In genomic region chr13:47894331-47894730, GRCm38 (mm10) we compare ENCODE assay signal across 17 mouse cellular contexts.
DNase-seq lines count a peak whose midpoint lies in the region; ATAC-seq and TF ChIP-seq lines count a peak whose summit lies in the region.
"Had no signal": no experiment of that assay in that cellular context is flagged by ENCODE, and none has a peak within 500 bp of the region (broad histone marks: within the 10 kb centered on the region; RNA-seq: fewer than 3 reads in every experiment).

No protein-coding gene starts in this region.

- no peak overlapping the region for H3K27ac ChIP-seq in embryonic facial prominence, embryonic 15.5 days (replicated peaks)
- no peak overlapping the region for H3K27ac ChIP-seq in embryonic facial prominence, embryonic 10.5 days (replicated peaks)
- no peak overlapping the region for H3K27ac ChIP-seq in left cerebral cortex, adult 2 months
- H3K27ac ChIP-seq in midbrain, embryonic 15.5 days, result no peak overlapping the region

- in situ Hi-C loops in Patski (cut with MboI; ENCODE audit: low pct_unique_long_range_greater_than_20kb), result no loop called here

- 0 out of 2 replicates have a peak, but pooled peaks have one; percentile 19 for ATAC-seq in embryonic facial prominence, embryonic 15.5 days (ENCODE audit: insufficient number of reproducible peaks, low FRiP score, low TSS enrichment, low read depth)
- ATAC-seq in Patski, result peak; percentile 74
- no peak for ATAC-seq in midbrain, embryonic 15.5 days (replicated peaks)

- no peaks in the 10 kb centered on the region for H3K4me1 ChIP-seq in embryonic facial prominence, embryonic 15.5 days
- peaks cover 7% of the 10 kb centered on the region; the same call in 1 of the 2 replicates for H3K4me1 ChIP-seq in embryonic facial prominence, embryonic 10.5 days
- 0 out of 2 replicates have a peak, but pooled peaks cover 3% of the 10 kb centered on the region for H3K4me1 ChIP-seq in midbrain, embryonic 15.5 days

- DNase-seq in embryonic facial prominence, embryonic 10.5 days (ENCODE audit: low spot score), result no peak
- peak; percentile 12 to 15 for DNase-seq in left cerebral cortex, adult 2 months (ENCODE audit: extremely low spot score in 1 of 2, low spot score in 2 of 2)
- no peak for DNase-seq in left cerebral cortex, postnatal 4 days
- no peak for DNase-seq in Patski (ENCODE audit: low read depth, low spot score)
- peak; percentile 61 for DNase-seq in fibroblast of lung, adult 2 months (ENCODE audit: low read depth)
- no peak for DNase-seq in heart, adult 9 months (ENCODE audit: low spot score in 2 of 2)
- DNase-seq: B cell, adult 2 months; cerebellum, adult 11 months; cerebellum, postnatal 36 days; heart, adult 11 months; kidney, adult 18-20 months; kidney, postnatal 25 days; lung, adult 18-20 months; thymus, adult 18-20 months had no signal

- no peak overlapping the region for H3K4me3 ChIP-seq in embryonic facial prominence, embryonic 15.5 days (replicated peaks)
- H3K4me3 ChIP-seq in embryonic facial prominence, embryonic 10.5 days, result no peak overlapping the region
- H3K4me3 ChIP-seq in left cerebral cortex, adult 2 months, result no peak overlapping the region
- H3K4me3 ChIP-seq in midbrain, embryonic 15.5 days, result no peak overlapping the region
- H3K4me3 ChIP-seq: erythroblast, embryonic 14.5 days had no signal

- no peaks in the 10 kb centered on the region for H3K36me3 ChIP-seq in embryonic facial prominence, embryonic 15.5 days
- no peaks in the 10 kb centered on the region for H3K36me3 ChIP-seq in embryonic facial prominence, embryonic 10.5 days (replicated peaks)
- H3K36me3 ChIP-seq in midbrain, embryonic 15.5 days (replicated peaks), result no peaks in the 10 kb centered on the region

- no peak for TF ChIP-seq CTCF in left cerebral cortex, adult 2 months (IDR thresholded peaks at IDR 0.05)
- no peak for TF ChIP-seq CTCF in Patski (IDR thresholded peaks at IDR 0.05)

- POLR2A ChIA-PET in Patski (lab: Charles Lee), result no interaction called here

- H3K4me2 ChIP-seq in embryonic facial prominence, embryonic 15.5 days (replicated peaks), result no peak overlapping the region
- H3K4me2 ChIP-seq in midbrain, embryonic 15.5 days, result no peak overlapping the region

- intact Hi-C loops in left cerebral cortex, adult 2 months (cut with DNase I), result no loop called here
- intact Hi-C loops in left cerebral cortex, postnatal 4 days (cut with DNase I), result no loop called here

- CTCF ChIA-PET in Patski (lab: Charles Lee), result interaction anchor here (0.7 kb wide), 1 partner anchor 18 kb away, joined by 3 read pairs; no protein-coding TSS in a partner anchor

- peaks cover 3% of the 10 kb centered on the region; the same call in 1 of the 2 replicates for H3K9me3 ChIP-seq in embryonic facial prominence, embryonic 15.5 days (replicated peaks)
- peaks cover 5% of the 10 kb centered on the region; the same call in 1 of the 2 replicates for H3K9me3 ChIP-seq in embryonic facial prominence, embryonic 10.5 days
- no peaks in the 10 kb centered on the region for H3K9me3 ChIP-seq in midbrain, embryonic 15.5 days

- 70% methylated on average over 1 of the region's 1 CpGs for WGBS in embryonic facial prominence, embryonic 15.5 days
- WGBS in embryonic facial prominence, embryonic 10.5 days, result 73% methylated on average over 1 of the region's 1 CpGs
- WGBS in midbrain, embryonic 15.5 days, result 100% methylated on average over 1 of the region's 1 CpGs

- H3K9ac ChIP-seq in embryonic facial prominence, embryonic 15.5 days, result no peak overlapping the region
- no peak overlapping the region for H3K9ac ChIP-seq in midbrain, embryonic 15.5 days

- no peaks in the 10 kb centered on the region for H3K27me3 ChIP-seq in embryonic facial prominence, embryonic 15.5 days
- H3K27me3 ChIP-seq in embryonic facial prominence, embryonic 10.5 days (replicated peaks; ENCODE audit: low read depth, poor library complexity, severe bottlenecking), result no peaks in the 10 kb centered on the region
- H3K27me3 ChIP-seq in Patski, result peaks cover 4% of the 10 kb centered on the region
- no peaks in the 10 kb centered on the region for H3K27me3 ChIP-seq in midbrain, embryonic 15.5 days (replicated peaks)

Comparison
In these comparisons a context has a peak if more than half of its experiments do, and no peak if none do; other contexts are left out.
1. DNase-seq: peak in left cerebral cortex, adult 2 months (2 of 2) and fibroblast of lung, adult 2 months (single experiment); none in embryonic facial prominence, embryonic 10.5 days (single experiment), left cerebral cortex, postnatal 4 days (single experiment), Patski (single experiment) and heart, adult 9 months (0 of 2).